Comparison of ENCODE assay signal across 9 mouse cellular contexts in the genomic region with DNA sequence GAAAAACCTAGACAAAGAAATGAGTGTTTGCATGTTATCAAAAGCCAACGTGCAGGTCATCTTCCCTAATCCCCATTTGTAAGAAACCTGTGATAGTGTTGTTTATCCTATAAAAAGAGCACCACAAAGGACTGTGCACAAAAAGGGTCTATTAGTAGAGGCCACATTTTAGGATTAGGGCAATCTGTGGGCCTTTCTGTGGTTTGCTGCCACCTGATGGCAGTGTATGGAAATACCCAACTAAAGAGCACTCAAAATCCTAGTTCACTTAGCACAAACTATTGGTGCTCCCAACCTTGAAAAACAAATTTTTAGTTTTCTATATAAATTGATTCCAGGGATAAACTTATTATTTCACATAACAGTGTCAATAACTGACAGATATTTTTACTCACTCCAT. TPM values are rescaled to one million over a fixed set of nuclear protein-coding genes. Genes with fewer than 3 reads are reported as not detected.
DNase-seq lines count a peak whose midpoint lies in the region; ATAC-seq and TF ChIP-seq lines count a peak whose summit lies in the region.
"Had no signal": no experiment of that assay in that cellular context is flagged by ENCODE, and none has a peak within 500 bp of the region (broad histone marks: within the 10 kb centered on the region; RNA-seq: fewer than 3 reads in every experiment).

No protein-coding gene starts in this region.

- 64% methylated on average over 1 of the region's 1 CpGs for WGBS in liver, adult 2 months
- 75% methylated on average over 1 of the region's 1 CpGs for WGBS in liver, embryonic 12.5 days (ENCODE audit: insufficient replicate concordance)

- no peaks in the 10 kb centered on the region for H3K27me3 ChIP-seq in liver, adult 2 months (ENCODE audit: control insufficient read depth, insufficient read depth, low read length)
- H3K27me3 ChIP-seq in liver, embryonic 12.5 days (replicated peaks), result no peaks in the 10 kb centered on the region
- H3K27me3 ChIP-seq: liver, embryonic 15.5 days had no signal

- ATAC-seq in liver, embryonic 12.5 days, result no peak
- peak; percentile 76 for ATAC-seq in common myeloid progenitor, adult 5-6 weeks (replicated peaks; ENCODE audit: low read depth, poor library complexity, severe bottlenecking)
- peak; percentile 47; the same call in 1 of the 2 replicates for ATAC-seq in megakaryocyte, adult 5-6 weeks (ENCODE audit: poor library complexity, severe bottlenecking)

- peaks cover 13% of the 10 kb centered on the region; the same call in 1 of the 2 replicates for H3K79me2 ChIP-seq in liver, adult 2 months (ENCODE audit: control insufficient read depth, insufficient read depth, low read length)

- peaks cover 34% of the 10 kb centered on the region for H3K36me3 ChIP-seq in liver, adult 2 months (ENCODE audit: control insufficient read depth, insufficient read depth, low read length)
- peaks cover 63% of the 10 kb centered on the region for H3K36me3 ChIP-seq in liver, embryonic 12.5 days

- no peak overlapping the region for H3K27ac ChIP-seq in liver, adult 2 months (replicated peaks; ENCODE audit: insufficient read depth, low read depth, low read length)
- no peak overlapping the region for H3K27ac ChIP-seq in liver, embryonic 12.5 days
- H3K27ac ChIP-seq: liver, embryonic 15.5 days had no signal

- H3K4me1 ChIP-seq in liver, adult 2 months (ENCODE audit: control insufficient read depth, insufficient read depth, low read length), result peaks cover 2% of the 10 kb centered on the region
- H3K4me1 ChIP-seq in liver, embryonic 12.5 days, result peaks cover 2% of the 10 kb centered on the region; the same call in 1 of the 2 replicates
- H3K4me1 ChIP-seq: liver, embryonic 15.5 days had no signal

- no peak overlapping the region for H3K4me3 ChIP-seq in liver, adult 2 months (ENCODE audit: insufficient read depth, low read depth, low read length)
- no peak overlapping the region for H3K4me3 ChIP-seq in liver, embryonic 12.5 days
- H3K4me3 ChIP-seq: liver, embryonic 15.5 days had no signal

- no peak overlapping the region for H3K4me2 ChIP-seq in liver, embryonic 12.5 days
- H3K4me2 ChIP-seq: liver, embryonic 15.5 days had no signal

- no peaks in the 10 kb centered on the region for H3K9me3 ChIP-seq in liver, embryonic 12.5 days (replicated peaks)
- H3K9me3 ChIP-seq: liver, embryonic 15.5 days had no signal

- TF ChIP-seq POLR2A in liver, adult 2 months (IDR thresholded peaks at IDR 0.05; ENCODE audit: extremely low read depth, insufficient read depth, low read length), result no peak

- peak; percentile 20 to 39 for DNase-seq in cerebellum, adult 18-20 months
- no peak for DNase-seq in cerebellum, adult 11 months
- no peak for DNase-seq in liver, adult 2 months (ENCODE audit: extremely low read depth, low read depth, low spot score)
- no peak for DNase-seq in ovary, postnatal 10 days (ENCODE audit: low spot score)
- no peak for DNase-seq in ovary, postnatal 36 days (ENCODE audit: low spot score)

- peak; percentile 42 for TF ChIP-seq CTCF in liver, adult 2 months (IDR thresholded peaks at IDR 0.05; ENCODE audit: low read depth, low read length)

- H3K9ac ChIP-seq in liver, adult 2 months (ENCODE audit: low read depth, low read length), result no peak overlapping the region
- no peak overlapping the region for H3K9ac ChIP-seq in liver, embryonic 12.5 days
- H3K9ac ChIP-seq: liver, embryonic 15.5 days had no signal

RNA-seq across cellular contexts. Expression of a gene that starts 11.8 kb away (rescaled TPM):
- total RNA-seq in liver, adult 2 months (2014; rRNA removed), result 14.4 TPM in 2 replicates
- polyA plus RNA-seq in liver, adult 2 months (2012; rRNA removed), result 6.2 and 6.3 TPM in 2 replicates
- 35.9 and 40.6 TPM in 2 replicates for polyA plus RNA-seq in liver, embryonic 12.5 days (2016; fragmentation: Nextera tagmentation; extraction: Ambion mirVana)
- total RNA-seq in common myeloid progenitor, adult 5-6 weeks (2017), result 39.6 and 76.3 TPM in 2 replicates
- total RNA-seq in megakaryocyte, adult 5-6 weeks (2015), result 30.4 and 38.4 TPM in 2 replicates
- 29.9 and 35.4 TPM in 2 replicates for total RNA-seq in megakaryocyte, adult 5-6 weeks (2017)

RNA-seq across cellular contexts. Expression of a gene that starts 12.0 kb away (rescaled TPM):
- 2.6 and 4.3 TPM in 2 replicates for total RNA-seq in liver, adult 2 months (2014; rRNA removed)
- polyA plus RNA-seq in liver, adult 2 months (2012; rRNA removed), result 1.7 and 2.0 TPM in 2 replicates
- 13.7 and 14.8 TPM in 2 replicates for polyA plus RNA-seq in liver, embryonic 12.5 days (2016; fragmentation: Nextera tagmentation; extraction: Ambion mirVana)
- total RNA-seq in common myeloid progenitor, adult 5-6 weeks (2017), result 12.1 and 15.2 TPM in 2 replicates
- 7.8 and 9.6 TPM in 2 replicates for total RNA-seq in megakaryocyte, adult 5-6 weeks (2015)
- total RNA-seq in megakaryocyte, adult 5-6 weeks (2017), result 5.4 and 5.5 TPM in 2 replicates

RNA-seq across cellular contexts. Expression of a gene that starts 48.4 kb away (rescaled TPM):
- 18.9 and 19.1 TPM in 2 replicates for total RNA-seq in liver, adult 2 months (2014; rRNA removed)
- 6.8 and 9.4 TPM in 2 replicates for polyA plus RNA-seq in liver, adult 2 months (2012; rRNA removed)
- 18.9 and 21.2 TPM in 2 replicates for polyA plus RNA-seq in liver, embryonic 12.5 days (2016; fragmentation: Nextera tagmentation; extraction: Ambion mirVana)
- total RNA-seq in common myeloid progenitor, adult 5-6 weeks (2017), result 18.8 and 20.7 TPM in 2 replicates
- total RNA-seq in megakaryocyte, adult 5-6 weeks (2015), result 14.8 and 15.8 TPM in 2 replicates
- total RNA-seq in megakaryocyte, adult 5-6 weeks (2017), result 13.2 TPM in 2 replicates

Comparison
In these comparisons a context has a peak if more than half of its experiments do, and no peak if none do; other contexts are left out.
1. DNase-seq: peak in cerebellum, adult 18-20 months (2 of 2); none in cerebellum, adult 11 months (single experiment), liver, adult 2 months (single experiment), ovary, postnatal 10 days (single experiment) and ovary, postnatal 36 days (single experiment).